Mouse (Mus musculus) forebrain, embryonic 16.5 days (tissue): ENCODE measurements around the gene Dclk2. TPM values are rescaled to one million over a fixed set of nuclear protein-coding genes. Genes with fewer than 3 reads are reported as not detected.

Experiments
- ATAC-seq: fragments of 200-750 bp; cut with Nextera tagmentation; 2 replicates; pipeline ENCODE4 v1.8.0; 2017; ENCODE audit warnings: mild to moderate bottlenecking, moderate library complexity
- H3K27ac ChIP-seq: fragments of 300-500 bp; sonication (generic); 2 replicates; pipeline ENCODE4 v1.5.1; 2014; ENCODE audit warnings: low read length, control low read depth
- H3K27me3 ChIP-seq: fragments of 300-500 bp; sonication (generic); replicated peaks from 2 replicates; pipeline ENCODE4 v1.6.1; 2014; ENCODE audit warnings: low read length; ENCODE audit not compliant: control insufficient read depth, insufficient read depth
- H3K36me3 ChIP-seq: fragments of 300-500 bp; sonication (generic); 2 replicates; pipeline ENCODE4 v1.6.1; 2014; ENCODE audit not compliant: control insufficient read depth, insufficient read depth
- H3K4me1 ChIP-seq: fragments of 300-500 bp; sonication (generic); replicated peaks from 2 replicates; pipeline ENCODE4 v1.6.1; 2014; ENCODE audit warnings: low read length; ENCODE audit not compliant: control insufficient read depth, insufficient read depth
- H3K4me2 ChIP-seq: fragments of 300-500 bp; sonication (generic); 2 replicates; pipeline ENCODE4 v1.6.1; 2014; ENCODE audit warnings: mild to moderate bottlenecking, low read length, control low read depth
- H3K4me3 ChIP-seq: fragments of 300-500 bp; sonication (generic); replicated peaks from 2 replicates; pipeline ENCODE4 v1.5.1; 2014; ENCODE audit warnings: mild to moderate bottlenecking, low read length, control low read depth
- H3K9ac ChIP-seq: fragments of 300-500 bp; sonication (generic); replicated peaks from 2 replicates; pipeline ENCODE4 v1.6.1; 2014; ENCODE audit warnings: low read depth, low read length, control low read depth
- H3K9me3 ChIP-seq: fragments of 300-500 bp; sonication (generic); 2 replicates; pipeline ENCODE4 v1.6.1; 2016; ENCODE audit warnings: low read length; ENCODE audit not compliant: control insufficient read depth
- WGBS: fragments of 180-500 bp; shearing (Covaris S2); extraction: QIAGEN DNeasy Blood & Tissue Kit; methylation state at CpG from one replicate; pipeline ENCODE4 v1.1.7; 2014; 5-methylcytosine and 5-hydroxymethylcytosine counted together
- polyA plus RNA-seq: library from polyadenylated mRNA; unstranded; fragments of >200 nt; fragmentation: Nextera tagmentation; extraction: Ambion mirVana; gene quantifications from 2 replicates; pipeline ENCODE4 v1.2.1, GENCODE M21; 2015

Gene Dclk2
- polyA plus RNA-seq, 1 experiment from 2014 or later, result 102 TPM

GRCm38 (mm10) chr3:86787423-86788123, 133.1 kb downstream of the Dclk2 start:
- 82% methylated on average over 10 of the region's 10 CpGs for WGBS
- Histone ChIP-seq H3K4me3 (no peak overlapping the region), H3K36me3 (peaks cover 7% of the 10 kb centered on the region), H3K4me1 (peaks cover 25% of the 10 kb centered on the region), H3K9ac (peak overlapping the region; percentile 31; the same call in 1 of the 2 replicates), H3K9me3 (no peaks in the 10 kb centered on the region), H3K27me3 (no peaks in the 10 kb centered on the region), H3K27ac (peak overlapping the region; percentile 67), H3K4me2 (no peak overlapping the region)
- ATAC-seq, result no peak; the same call in 1 of the 2 replicates

- Histone ChIP-seq H3K36me3 (peaks cover 7% of the 10 kb centered on the region), H3K9me3 (no peaks in the 10 kb centered on the region), H3K4me3 (no peak overlapping the region), H3K4me1 (peaks cover 25% of the 10 kb centered on the region), H3K9ac (no peak overlapping the region), H3K27ac (peak overlapping the region; percentile 67), H3K27me3 (no peaks in the 10 kb centered on the region), H3K4me2 (no peak overlapping the region)
- ATAC-seq, result peak; percentile 88
- 32% methylated on average over 11 of the region's 11 CpGs for WGBS
These were observed 133.8 kb downstream of the Dclk2 start for GRCm38 (mm10) chr3:86786845-86787351.

GRCm38 (mm10) chr3:86786280-86786679, 134.4 kb downstream of the Dclk2 start:
- WGBS, result 78% methylated on average over 12 of the region's 12 CpGs
- no peak overlapping the region for H3K27ac ChIP-seq
- H3K36me3 ChIP-seq, result peaks cover 3% of the 10 kb centered on the region; the same call in 1 of the 2 replicates
- H3K4me2 ChIP-seq, result no peak overlapping the region
- no peak for ATAC-seq
- H3K9me3 ChIP-seq, result no peaks in the 10 kb centered on the region
- peaks cover 25% of the 10 kb centered on the region for H3K4me1 ChIP-seq
- no peak overlapping the region for H3K9ac ChIP-seq
- no peaks in the 10 kb centered on the region for H3K27me3 ChIP-seq
- H3K4me3 ChIP-seq, result no peak overlapping the region

GRCm38 (mm10) chr3:86784930-86785329, 135.7 kb downstream of the Dclk2 start:
- H3K27me3 ChIP-seq, result no peaks in the 10 kb centered on the region
- H3K36me3 ChIP-seq, result no peaks in the 10 kb centered on the region
- WGBS, result 81% methylated on average over 11 of the region's 11 CpGs
- no peaks in the 10 kb centered on the region for H3K9me3 ChIP-seq
- no peak overlapping the region for H3K4me3 ChIP-seq
- H3K4me2 ChIP-seq, result no peak overlapping the region
- peaks cover 25% of the 10 kb centered on the region for H3K4me1 ChIP-seq
- no peak overlapping the region for H3K9ac ChIP-seq
- no peak overlapping the region for H3K27ac ChIP-seq
- ATAC-seq, result no peak

GRCm38 (mm10) chr3:86784051-86784450, 136.6 kb downstream of the Dclk2 start:
- H3K9ac ChIP-seq, result no peak overlapping the region
- no peaks in the 10 kb centered on the region for H3K9me3 ChIP-seq
- WGBS, result 52% methylated on average over 3 of the region's 3 CpGs
- H3K4me1 ChIP-seq, result peaks cover 25% of the 10 kb centered on the region
- H3K27me3 ChIP-seq, result no peaks in the 10 kb centered on the region
- H3K27ac ChIP-seq, result no peak overlapping the region
- H3K4me2 ChIP-seq, result no peak overlapping the region
- peak; percentile 26 for ATAC-seq
- no peak overlapping the region for H3K4me3 ChIP-seq
- no peaks in the 10 kb centered on the region for H3K36me3 ChIP-seq

GRCm38 (mm10) chr3:86779704-86780103, 140.9 kb downstream of the Dclk2 start:
- Histone ChIP-seq H3K4me1 (peaks cover 15% of the 10 kb centered on the region), H3K36me3 (no peaks in the 10 kb centered on the region), H3K4me3 (no peak overlapping the region), H3K27ac (no peak overlapping the region), H3K9me3 (no peaks in the 10 kb centered on the region), H3K4me2 (no peak overlapping the region), H3K27me3 (no peaks in the 10 kb centered on the region), H3K9ac (no peak overlapping the region)
- 77% methylated on average over 4 of the region's 4 CpGs for WGBS
- ATAC-seq, result no peak

- Histone ChIP-seq H3K9ac (no peak overlapping the region), H3K36me3 (no peaks in the 10 kb centered on the region), H3K4me1 (peaks cover 9% of the 10 kb centered on the region), H3K27ac (no peak overlapping the region), H3K4me2 (no peak overlapping the region), H3K27me3 (no peaks in the 10 kb centered on the region), H3K9me3 (no peaks in the 10 kb centered on the region), H3K4me3 (no peak overlapping the region)
- ATAC-seq, result no peak; the same call in 1 of the 2 replicates
- 76% methylated on average over 6 of the region's 6 CpGs for WGBS
These were observed 145.2 kb downstream of the Dclk2 start for GRCm38 (mm10) chr3:86775444-86775828.

GRCm38 (mm10) chr3:86774566-86775443, 145.8 kb downstream of the Dclk2 start:
- H3K27ac ChIP-seq, result no peak overlapping the region
- peaks cover 9% of the 10 kb centered on the region for H3K4me1 ChIP-seq
- WGBS, result 35% methylated on average over 14 of the region's 14 CpGs
- no peaks in the 10 kb centered on the region for H3K36me3 ChIP-seq
- H3K9me3 ChIP-seq, result no peaks in the 10 kb centered on the region
- no peaks in the 10 kb centered on the region for H3K27me3 ChIP-seq
- no peak overlapping the region for H3K4me2 ChIP-seq
- ATAC-seq, result peak; percentile 27
- H3K4me3 ChIP-seq, result no peak overlapping the region
- H3K9ac ChIP-seq, result no peak overlapping the region

- no peak overlapping the region for H3K4me3 ChIP-seq
- no peak for ATAC-seq
- no peak overlapping the region for H3K4me2 ChIP-seq
- no peaks in the 10 kb centered on the region for H3K27me3 ChIP-seq
- H3K36me3 ChIP-seq, result no peaks in the 10 kb centered on the region
- no peaks in the 10 kb centered on the region for H3K9me3 ChIP-seq
- 0 out of 2 replicates have a peak, but pooled peaks cover 2% of the 10 kb centered on the region for H3K4me1 ChIP-seq
- WGBS, result 58% methylated on average over 6 of the region's 6 CpGs
- H3K9ac ChIP-seq, result no peak overlapping the region
- H3K27ac ChIP-seq, result no peak overlapping the region
These were observed 151.7 kb downstream of the Dclk2 start for GRCm38 (mm10) chr3:86768969-86769368.
